Mouse (Mus musculus) spleen, postnatal 36 days (tissue): ENCODE results near the gene Klk7.

Source experiments
- DNase-seq, 2 experiments: peaks; one replicate each; pipeline ENCODE4 v3.0.0; 2022; ENCODE audit warnings: low spot score in 2 of 2, mixed read lengths in 1 of 2

Gene Klk7

DNA sequence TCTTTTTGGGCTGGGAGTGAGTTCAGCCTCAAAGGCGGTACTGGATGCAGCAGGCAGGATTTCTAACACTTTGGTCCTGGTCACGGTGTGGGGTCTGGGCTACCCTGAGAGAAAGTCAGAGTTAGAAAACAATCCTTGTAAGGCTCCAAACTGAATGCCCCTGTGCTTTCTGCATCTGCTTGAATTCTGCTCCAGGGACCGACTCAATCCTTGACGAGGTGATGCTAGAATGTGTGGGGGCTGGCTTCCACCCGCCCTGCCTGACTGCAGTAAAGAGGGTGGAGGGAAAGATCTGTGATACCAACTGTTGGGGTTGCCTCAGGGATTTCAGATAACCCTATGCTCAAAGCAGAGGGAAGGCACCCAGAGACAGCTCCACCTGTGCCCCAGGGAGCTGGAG lies at the start of gene Klk7:
Gene Klk7 (plus strand): TSS at position 301 of the 400 bp plus-strand sequence.
- no peak for DNase-seq

DNA sequence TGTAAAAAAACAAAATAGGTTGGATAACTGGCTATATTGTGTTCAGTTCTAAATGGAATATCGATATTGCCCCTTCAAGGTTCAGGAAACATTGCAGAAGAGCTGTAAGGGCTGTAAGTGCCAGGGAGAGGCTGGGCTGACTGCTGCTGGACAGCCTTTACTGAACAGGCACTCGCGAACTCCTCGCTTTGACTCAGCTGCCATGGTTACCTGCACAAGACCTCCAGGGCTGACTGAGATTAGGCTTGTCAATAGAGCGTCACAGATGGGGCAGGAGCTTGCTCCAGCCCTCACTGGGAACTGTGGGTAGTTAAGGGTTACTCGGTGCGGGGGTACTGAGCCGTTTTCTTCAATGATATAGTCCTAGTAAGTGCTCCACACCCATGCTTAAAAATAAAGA lies 44.6 kb upstream of the Klk7 start:
- DNase-seq = no peak

DNA sequence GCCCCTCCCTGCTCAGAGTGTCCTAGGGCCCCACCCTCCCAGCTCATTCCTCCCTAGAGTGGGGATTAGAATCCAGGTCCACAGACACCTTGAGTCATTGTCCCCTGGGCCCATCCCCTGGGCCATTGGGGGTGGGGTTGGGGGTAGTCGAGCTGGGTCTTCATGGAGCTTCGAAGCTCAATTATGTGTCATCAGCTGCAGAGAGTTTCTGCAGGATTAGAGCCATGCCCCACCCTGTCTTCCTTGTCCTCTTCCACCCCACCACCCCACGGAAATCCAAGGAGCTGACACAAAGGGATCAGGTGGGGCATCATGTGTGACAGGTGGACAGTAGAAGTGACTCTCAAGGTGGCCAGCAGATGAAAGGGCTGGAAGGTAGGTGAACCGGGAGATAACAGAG lies 42.5 kb upstream of the Klk7 start, which contains the start of gene Klk12:
Gene Klk12 (plus strand): TSS at position 301 of the 400 bp plus-strand sequence.
- no peak for DNase-seq

DNA sequence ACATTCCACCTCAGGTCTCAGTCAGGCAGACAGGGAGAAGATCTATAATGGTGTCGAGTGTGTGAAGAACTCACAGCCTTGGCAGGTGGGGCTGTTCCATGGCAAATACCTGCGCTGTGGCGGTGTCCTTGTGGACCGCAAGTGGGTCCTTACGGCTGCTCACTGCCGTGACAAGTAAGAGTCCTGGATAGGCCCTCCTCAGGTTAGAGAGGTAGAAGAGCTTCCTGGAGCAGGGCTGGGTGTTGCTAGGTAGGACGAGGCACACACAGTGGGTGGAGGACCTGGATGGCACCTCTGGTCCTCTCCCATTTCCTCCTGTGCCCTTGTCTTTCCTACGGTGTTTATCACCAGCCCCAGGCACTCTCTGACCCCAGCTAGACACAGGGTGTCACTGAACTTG lies 41.5 kb upstream of the Klk7 start:
- no peak for DNase-seq

DNA sequence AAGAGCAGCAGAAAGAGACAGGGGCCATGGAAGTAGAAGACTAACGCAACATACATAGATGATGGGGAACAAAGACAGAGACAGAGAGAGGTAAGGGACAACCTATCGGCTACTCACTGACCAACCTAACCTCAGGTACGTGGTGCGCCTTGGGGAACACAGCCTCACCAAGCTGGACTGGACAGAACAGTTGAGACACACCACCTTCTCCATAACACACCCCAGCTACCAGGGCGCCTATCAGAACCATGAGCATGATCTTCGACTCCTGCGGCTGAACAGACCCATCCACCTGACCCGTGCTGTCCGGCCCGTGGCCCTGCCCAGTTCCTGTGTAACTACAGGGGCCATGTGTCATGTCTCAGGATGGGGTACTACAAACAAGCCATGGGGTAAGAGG lies 40.4 kb upstream of the Klk7 start:
- no peak for DNase-seq

DNA sequence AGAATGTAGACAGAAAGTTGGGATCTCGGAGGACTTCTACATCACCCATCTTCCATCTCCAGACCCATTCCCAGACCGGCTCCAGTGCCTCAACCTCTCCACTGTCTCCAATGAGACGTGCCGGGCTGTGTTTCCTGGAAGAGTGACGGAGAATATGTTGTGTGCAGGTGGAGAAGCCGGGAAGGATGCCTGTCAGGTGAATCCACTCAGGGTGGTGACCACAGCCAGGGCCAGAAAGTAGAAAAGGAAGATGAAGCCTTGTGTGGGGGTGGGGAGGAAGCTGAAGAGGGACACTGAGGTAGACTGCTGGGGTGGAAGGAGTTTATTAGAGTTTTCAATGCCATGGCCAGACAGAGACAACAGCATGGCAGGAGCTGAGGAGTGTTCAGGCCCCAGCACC lies 39.2 kb upstream of the Klk7 start:
- DNase-seq = no peak

- DNase-seq = no peak
These were observed 38.2 kb upstream of the Klk7 start for GRCm38 (mm10) chr7:43772901-43773300.

GRCm38 (mm10) chr7:43774364-43774763 lies 36.7 kb upstream of the Klk7 start, which contains the start of gene Klk11:
Gene Klk11, plus strand, starts transcription at chr7:43774604.
- no peak for DNase-seq

DNA sequence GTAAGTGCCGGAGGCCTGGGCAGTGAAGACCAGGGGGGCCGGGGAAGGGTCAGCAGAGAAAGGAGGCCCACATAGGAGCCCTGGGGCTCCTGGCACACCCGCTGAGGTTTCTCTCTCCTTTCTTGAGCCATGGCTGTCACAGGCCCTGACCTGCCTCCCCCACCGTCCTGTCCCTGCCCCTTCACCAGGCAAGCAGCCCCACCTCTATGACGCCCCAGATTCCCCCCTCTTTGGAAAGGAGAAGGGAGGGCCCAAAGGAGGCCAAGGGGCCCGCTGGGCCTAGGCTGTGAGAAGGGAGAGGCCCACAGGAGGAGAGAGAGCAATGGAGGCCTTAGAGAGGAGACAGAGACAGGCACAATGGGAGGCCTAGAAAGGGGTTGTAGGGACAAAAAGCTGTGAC lies 36.3 kb upstream of the Klk7 start:
- DNase-seq = no peak

- no peak for DNase-seq
These were observed 35.6 kb upstream of the Klk7 start for GRCm38 (mm10) chr7:43775311-43776057.

- no peak for DNase-seq
These were observed 34.6 kb upstream of the Klk7 start for GRCm38 (mm10) chr7:43776506-43776905.

GRCm38 (mm10) chr7:43777423-43777822 lies 33.7 kb upstream of the Klk7 start:
- DNase-seq = no peak

DNA sequence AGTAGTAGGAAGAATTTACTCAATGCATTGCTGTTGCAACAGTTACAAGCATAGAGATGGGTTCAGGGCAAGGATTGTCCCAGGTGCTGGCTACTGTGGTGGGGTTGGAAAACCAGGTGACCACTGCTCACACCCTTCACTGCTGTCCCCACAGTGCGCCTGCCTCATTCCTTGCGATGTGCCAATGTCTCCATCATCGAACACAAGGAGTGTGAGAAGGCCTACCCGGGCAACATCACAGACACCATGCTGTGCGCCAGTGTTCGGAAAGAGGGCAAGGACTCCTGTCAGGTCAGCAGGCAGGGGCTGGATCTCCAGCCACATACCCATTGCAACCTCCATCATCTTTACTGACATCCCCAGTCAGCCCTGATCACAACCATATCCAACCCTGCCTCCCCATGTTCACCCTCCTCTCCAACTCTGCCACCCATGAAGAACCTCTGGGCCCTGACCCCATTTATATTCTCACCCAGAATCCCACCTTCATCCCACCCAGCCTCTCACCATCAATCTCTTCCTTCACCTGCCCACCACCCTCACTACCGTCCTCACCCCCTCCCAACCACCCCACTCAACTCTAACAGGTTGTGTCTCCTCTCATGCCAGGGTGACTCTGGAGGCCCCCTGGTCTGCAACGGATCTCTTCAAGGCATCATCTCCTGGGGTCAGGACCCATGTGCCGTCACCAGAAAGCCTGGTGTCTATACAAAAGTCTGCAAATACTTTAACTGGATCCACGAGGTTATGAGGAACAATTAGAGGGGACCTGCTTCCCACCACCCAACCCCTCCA lies 32.7 kb upstream of the Klk7 start:
- DNase-seq = no peak

- DNase-seq = no peak
These were observed 30.9 kb upstream of the Klk7 start for GRCm38 (mm10) chr7:43780241-43780640.

GRCm38 (mm10) chr7:43780746-43781145 lies 30.3 kb upstream of the Klk7 start, which contains the start of gene Klk10:
Gene Klk10, plus strand, starts transcription at chr7:43781035.
- no peak for DNase-seq

DNA sequence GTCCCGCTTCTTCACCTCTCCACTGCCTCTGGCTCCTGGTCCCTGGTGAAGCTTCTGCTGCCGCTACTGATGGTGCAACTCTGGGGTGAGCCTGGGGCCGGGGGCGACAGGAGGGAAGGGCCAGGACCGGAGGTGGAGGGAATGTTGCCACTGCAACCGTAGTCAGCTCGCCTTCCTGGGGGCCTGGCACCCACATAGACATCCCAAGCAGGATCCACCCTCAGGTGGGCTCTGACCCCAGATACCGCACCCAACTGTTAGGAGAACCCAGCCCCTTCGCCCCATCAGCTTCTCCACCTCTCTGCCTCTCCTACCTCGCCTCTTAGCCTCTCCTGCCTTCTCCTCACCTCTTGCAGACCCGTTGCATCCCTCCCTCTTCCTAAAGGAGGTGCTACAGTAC lies 29.6 kb upstream of the Klk7 start:
- no peak for DNase-seq

- peak; percentile 23 to 54 for DNase-seq
These were observed 28.5 kb upstream of the Klk7 start for GRCm38 (mm10) chr7:43782275-43783265.

DNA sequence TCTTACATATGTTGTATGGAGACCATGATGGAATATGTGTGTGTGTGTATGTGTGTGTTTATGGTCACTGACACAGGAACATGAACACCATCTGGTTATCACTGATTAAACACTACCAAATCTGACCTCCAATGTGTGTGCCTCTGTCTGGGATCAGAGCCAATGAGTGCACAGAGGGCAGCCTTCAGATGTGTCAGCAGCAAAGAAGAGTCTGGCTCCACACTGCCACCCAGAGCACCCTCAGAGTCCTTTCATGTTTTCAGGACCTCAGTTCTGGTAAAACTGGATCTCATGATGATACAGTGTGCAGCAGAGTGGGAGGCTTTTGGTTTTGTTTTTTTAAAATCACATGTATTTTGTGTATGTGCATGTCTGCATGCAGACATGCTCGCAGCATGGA lies 25.8 kb upstream of the Klk7 start:
- DNase-seq = no peak

DNA sequence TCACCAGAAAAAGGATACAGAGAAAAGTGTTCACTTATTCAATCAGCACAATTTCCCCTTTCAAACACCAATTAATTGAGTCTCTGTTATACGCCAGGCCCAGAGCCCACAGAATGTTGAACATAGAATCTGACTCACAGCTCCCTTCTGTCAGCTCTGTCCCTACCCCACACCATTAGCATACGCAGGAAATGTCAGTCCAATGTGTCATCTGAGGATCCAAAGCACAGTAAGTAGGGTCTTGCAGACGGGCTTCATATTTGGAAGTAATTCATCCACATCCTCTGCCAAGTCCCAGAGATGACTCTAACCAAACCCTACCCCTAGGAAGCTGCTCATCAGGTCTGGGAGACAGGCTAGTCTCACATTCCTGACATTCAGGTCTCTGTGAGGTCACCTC lies 23.0 kb upstream of the Klk7 start:
- DNase-seq = no peak

GRCm38 (mm10) chr7:43789295-43789694 lies 21.8 kb upstream of the Klk7 start:
- no peak for DNase-seq

DNA sequence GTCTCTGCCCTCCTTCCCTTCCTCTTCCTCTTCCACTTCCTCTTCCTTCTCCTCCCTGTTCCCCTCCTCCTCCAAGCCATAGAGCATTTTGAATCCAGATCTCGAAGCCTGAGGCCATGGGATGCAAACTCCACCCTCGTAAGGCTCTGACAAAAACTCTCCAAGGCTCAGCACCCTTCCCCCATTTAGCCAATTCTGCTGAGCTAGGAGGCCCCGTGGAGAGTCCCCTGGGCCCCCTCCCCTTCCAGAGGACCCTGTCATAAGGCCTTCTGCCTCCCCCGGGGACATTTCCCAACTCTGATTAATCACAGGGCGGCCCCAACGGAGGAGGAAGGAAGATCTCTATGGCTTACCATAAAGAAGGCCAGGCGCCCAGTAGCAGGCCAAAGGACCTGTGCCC lies 19.5 kb upstream of the Klk7 start, which contains the start of gene Klk9:
Gene Klk9 (plus strand): TSS at position 301 of the 400 bp plus-strand sequence.
- DNase-seq = no peak

- DNase-seq = no peak
These were observed 14.7 kb upstream of the Klk7 start for GRCm38 (mm10) chr7:43796355-43796754.
